Mouse (Mus musculus) cerebellum, adult 9-11 months (tissue): ENCODE data around the gene Olfr9.
"Not testable (repeated sequence)": the region's sequence is repeated elsewhere in the genome, so short reads cannot be mapped to it uniquely, and the experiment has no call there.

Source experiments
- DNase-seq: peaks from one replicate; pipeline ENCODE4 v3.0.0; 2022

Gene Olfr9

DNA sequence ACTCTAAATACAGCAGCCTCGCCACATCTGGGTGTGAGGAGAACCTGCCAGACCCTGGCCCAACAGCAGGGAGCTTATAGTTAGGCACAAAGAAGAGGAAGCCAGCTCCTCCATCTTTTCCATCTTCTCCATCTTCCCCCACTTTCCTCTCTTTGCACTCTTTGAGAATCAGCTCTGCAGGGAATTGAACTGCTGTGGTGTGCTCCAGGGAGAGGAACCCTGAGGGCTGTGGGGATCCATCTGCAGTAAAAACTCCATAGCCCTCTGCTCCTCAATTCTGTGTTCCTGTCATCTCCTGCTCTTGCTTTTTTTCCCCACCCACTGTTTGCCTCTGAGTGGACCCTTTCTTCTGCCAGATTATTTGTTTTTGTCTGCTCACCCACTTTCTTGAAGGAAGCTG lies at the start of gene Olfr9:
TSS of gene Olfr9 (plus strand) at position 301 of the 400 bp plus-strand sequence.
- not testable (repeated sequence) for DNase-seq

DNA sequence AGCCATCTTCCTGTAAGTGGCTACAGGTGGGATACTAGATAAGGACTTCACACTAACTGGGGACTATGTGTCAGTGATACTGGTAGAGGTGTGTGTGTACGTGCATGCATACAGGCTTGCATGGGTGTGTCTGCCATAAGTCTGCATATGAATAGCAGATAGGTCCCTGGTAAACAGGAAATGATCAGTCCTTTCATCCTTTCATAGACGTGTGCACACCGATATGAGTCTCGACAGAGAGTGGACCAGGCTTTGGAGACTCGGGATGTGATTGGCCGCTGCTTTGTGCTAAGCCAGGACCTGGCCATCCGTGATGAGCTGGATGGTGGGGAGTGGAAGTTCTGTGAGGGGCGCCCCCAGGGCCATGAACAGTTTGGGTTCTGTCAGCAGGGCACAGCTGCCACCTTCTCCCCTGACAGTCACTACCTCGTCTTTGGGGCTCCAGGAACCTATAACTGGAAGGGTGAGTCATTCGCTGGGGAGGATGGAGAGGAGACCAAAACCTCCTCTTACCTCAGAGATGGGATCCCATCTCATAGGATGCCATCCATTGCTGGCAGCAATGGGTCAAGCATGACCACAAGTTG lies 48.7 kb upstream of the Olfr9 start:
- DNase-seq, result no peak

DNA sequence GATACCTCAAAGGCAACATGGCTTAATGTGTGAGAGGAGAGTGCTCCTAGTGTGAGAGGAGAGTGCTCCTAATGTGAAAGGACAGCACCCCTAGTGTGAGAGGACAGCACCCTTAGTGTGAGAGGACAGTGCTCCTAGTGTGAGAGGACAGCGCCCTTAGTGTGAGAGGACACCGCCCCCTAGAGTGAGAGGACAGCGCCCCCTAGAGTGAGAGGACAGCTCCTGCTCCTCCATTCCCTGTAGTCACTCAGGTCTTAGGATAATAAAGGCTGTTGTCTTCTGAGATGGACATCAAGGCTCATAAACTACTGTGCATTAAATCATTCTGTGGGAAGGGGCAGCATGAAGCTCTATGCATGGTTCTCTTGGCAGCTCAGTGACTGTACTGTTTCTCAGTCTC lies 43.6 kb upstream of the Olfr9 start:
- DNase-seq, result peak; percentile 53

DNA sequence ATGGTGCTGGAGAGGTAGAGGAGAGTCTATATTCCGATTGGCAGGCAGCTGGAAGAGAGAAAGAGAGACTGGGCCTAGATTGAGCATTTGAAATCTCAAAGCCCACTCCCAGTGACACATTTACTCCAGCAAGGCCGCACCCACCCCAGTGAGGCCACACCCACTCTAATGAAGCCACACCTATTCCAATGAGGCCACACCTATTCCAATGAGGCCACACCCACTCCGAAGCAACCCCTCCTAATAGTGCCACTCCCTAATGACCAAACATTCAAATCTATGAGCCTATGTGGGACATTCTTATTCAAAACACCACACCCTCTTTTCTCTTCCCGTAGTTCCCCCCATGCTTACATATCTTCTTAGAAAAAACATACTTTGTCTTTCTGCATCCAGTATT lies 41.7 kb upstream of the Olfr9 start:
- DNase-seq, result no peak

DNA sequence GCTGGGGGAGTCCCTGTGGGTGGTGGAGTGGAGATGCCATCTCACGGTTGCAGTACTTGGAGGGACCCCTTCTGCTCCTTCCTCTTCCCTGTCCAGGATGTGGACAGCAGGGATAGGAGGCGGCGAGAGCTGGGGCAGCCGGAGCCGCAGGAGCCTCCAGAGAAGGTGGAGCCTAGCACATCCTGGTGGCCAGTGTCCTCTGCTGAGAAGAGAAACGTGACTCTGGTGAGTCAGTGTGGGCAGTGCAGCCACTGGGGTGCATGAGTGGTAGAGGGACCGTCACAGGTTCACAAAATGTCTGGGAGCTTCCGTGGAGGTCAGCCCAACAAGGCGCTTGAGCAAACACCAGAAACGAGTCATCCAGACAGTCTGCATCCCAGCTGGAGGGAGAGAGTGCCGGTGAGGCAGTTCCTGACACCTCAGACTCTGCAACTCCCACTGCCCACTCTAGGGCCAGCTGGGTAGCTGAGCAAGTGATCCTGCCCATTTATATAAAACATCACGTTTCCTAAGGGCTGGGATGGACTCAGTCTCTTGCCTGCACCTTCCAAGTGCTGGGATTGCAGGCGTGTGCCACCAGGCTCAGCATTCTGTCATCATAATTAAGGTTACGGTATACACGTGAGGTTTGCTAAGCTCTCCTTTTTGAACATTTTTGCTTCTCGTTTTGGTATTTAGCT lies 38.9 kb upstream of the Olfr9 start:
- no peak for DNase-seq

DNA sequence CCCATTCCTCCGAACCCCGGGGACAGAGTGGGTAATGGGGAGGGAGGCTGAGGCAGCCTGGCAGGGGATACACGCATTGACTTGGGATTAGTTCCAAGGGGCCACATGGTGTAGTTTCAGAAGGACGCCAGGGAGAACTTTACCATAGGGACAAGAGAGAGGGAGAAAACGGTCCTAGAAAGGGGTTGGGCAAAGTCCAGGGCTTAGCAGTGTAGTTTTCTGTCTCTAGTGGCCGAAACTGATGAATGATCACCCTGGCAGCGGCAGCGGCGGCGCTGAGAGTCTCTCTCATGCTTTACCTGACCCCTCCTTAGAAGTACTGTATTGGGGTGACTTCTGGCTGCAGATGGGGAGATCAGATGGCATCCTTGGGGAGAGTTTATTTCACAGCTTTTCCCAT lies 30.9 kb upstream of the Olfr9 start:
- no peak for DNase-seq

DNA sequence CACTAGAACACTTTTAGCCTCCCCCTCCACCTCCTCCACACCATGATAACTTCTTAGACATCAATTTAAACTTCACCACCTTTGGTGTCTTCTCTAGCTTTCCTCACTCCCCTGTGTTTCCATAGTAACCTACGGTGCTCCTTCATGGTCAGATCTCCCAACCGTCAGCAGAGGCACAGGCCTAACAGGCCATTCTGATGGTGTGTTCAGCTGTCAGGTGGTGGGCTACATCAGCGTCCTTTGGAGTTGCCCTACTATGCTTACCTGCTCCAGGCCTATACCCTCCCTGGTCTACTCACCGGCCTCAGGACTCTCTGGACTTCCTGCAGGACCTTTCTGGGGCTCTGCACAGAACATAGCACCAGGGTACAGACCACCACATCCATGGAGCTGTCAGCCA lies 29.1 kb upstream of the Olfr9 start:
- DNase-seq, result no peak

DNA sequence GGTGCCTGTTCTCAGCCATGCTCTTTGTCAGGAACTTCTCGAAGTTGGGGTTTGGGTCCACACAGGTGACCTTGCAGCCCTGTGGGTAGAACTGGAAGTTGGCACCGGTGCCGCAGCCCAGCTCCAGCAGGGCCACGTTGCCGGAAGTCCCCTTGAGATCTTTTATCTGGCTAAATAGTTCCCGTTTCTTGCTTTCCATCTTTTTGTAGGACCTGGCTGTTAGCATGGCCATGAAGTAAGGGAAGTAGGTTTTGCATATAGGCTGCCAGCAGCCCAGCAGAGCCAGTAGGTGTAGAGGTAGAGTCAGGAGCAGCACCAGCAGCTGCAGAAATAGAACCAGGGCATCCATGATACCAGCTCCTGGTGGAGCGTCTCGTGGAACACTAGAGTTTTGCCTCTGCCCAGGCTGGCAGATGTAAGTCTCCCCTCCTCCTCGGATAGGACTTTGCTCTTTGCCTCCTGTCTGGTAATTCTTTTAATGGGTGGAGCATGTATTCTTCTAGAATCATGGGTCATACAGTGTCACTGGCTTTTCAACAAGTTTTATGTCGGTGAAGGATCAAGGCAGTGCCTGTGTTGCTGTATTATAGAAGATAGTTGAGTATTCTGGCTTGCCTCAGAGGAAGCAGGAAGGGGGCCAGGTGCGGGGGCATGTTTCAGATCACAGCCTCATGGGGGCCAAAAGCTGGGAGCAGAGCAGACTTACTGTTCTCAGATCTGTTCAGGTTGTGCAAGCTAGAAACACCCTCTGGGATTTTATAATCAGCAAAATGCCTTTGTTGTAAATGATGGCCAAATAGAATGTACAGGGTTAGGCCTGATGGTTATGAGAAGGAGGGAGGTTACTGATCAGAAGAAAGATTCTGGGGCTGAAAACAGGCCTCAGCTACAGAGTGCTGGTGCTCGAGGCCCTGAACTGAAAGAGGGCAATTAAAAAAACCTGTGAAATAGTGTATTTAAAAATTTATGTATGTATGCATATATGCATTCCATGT lies 28.3 kb upstream of the Olfr9 start, which contains the start of gene Mettl7b:
TSS of gene Mettl7b (minus strand) at position 399 of the 995 bp plus-strand sequence.
- DNase-seq, result no peak

DNA sequence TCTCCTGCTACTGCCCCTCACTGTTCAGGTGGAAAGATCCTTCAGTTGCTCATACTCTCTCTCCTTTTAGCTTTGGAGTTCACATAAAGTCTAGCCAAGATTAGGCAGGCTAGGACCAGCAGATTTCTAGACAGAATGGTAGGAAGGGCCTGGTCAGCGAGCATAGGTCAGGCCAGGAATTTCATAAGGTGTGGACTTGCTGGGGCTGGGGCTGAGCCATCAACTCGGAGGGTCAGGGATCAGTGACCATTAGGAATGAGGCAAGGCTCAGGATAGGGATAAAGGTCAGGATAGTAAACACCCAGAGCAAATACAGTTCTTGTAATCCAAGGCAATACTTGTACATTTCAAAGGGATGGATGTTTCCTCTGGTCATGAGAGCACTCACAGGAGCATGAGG lies 24.3 kb upstream of the Olfr9 start:
- no peak for DNase-seq

DNA sequence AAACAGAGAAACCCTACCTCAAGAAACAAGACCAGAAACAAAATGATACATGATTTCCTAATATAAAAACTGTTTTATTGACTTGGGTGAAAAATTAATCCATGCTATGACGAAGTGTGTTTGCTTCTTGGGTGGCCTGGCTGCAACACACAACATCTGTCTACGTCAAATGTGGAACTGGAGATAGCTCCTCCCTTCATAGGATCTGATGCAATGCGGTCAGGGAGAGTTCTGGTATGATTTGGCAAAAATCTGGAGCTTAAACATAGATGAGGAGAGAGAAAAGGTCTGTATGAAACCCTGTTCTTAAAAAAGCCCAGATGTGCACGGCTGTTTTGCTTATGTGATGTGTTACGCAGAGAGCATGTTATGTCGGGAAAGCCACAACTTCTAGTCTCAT lies 23.4 kb upstream of the Olfr9 start:
- DNase-seq, result no peak

DNA sequence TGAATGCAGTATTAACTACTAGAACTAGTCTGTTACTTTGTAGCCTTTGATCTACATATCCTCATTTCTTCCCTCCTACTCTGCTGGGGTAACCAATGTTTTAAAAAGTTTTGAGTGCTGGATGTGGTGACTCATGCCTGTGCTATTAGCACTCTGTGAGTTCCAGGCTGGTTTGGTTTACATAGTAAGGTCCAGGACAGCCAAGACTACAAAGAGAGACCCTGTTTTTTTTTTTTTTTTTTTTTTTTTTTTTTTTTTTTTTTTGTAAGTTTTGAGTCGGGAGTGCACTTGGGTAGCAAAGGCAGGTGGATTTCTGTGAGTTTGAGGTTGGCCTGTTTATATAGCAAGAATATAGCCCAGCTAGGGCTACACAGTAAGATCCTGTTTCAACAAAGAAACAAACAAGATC lies 20.9 kb upstream of the Olfr9 start:
- DNase-seq, result no peak

DNA sequence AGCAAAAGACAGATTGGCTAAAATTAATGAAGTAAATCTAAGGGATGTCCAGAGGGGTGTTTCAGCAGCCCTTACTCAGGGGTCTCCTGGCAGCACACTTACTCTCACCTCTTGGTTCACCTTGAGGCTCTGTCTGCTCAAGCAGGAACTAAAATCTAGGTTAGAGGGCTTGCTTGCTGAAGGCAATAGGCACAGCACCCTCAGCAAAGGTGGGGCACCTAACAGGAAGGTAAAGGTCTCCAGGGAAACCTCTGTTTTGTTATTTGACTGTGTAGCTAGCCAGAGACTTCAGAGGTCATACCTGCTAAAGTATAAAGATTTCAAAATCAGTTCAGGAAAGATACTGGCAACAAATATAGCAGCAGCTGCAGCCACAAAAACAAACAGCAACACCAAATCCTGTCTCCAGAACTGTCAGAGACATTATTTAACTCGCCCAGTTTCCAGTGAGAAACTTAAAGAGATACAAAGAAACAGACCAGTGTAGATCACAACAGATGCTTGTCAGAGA lies 18.4 kb upstream of the Olfr9 start:
- no peak for DNase-seq

DNA sequence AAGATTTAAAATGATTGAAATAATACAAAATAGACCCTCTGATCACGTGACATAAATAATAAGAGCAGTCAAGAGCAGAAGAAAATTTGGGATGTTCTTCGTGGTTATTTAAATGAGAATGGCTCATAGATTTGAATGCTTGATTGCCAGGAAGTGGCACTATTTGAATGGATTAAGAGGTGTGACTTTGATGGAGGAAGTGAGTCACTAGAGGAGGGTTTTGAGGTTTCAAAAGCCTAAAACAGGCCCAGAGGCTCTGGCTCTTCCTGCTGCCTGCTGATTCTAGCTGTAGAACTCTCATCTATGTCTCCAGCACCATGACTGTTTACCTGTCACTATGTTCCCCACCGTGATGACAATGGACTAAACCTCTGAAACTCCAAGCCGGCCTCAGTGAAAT lies 16.4 kb upstream of the Olfr9 start:
- no peak for DNase-seq

DNA sequence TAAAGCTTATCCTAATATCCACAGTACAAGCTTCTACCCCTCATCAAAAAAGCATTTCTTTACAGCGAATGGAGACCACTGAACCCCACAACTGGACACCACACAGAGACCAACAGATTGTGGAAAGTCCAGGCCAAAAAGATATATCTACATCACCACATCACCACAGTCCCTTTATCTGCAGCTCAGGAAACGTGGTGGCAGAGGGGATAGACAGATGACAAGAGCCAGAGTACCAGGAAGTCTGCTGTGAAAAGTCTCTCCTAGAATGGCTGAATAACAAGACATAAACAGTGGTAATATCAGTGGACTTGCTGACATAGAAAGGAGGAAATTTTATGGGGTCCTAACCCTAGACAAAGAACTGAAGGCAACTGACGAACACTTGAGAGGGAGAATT lies 12.8 kb upstream of the Olfr9 start:
- no peak for DNase-seq

DNA sequence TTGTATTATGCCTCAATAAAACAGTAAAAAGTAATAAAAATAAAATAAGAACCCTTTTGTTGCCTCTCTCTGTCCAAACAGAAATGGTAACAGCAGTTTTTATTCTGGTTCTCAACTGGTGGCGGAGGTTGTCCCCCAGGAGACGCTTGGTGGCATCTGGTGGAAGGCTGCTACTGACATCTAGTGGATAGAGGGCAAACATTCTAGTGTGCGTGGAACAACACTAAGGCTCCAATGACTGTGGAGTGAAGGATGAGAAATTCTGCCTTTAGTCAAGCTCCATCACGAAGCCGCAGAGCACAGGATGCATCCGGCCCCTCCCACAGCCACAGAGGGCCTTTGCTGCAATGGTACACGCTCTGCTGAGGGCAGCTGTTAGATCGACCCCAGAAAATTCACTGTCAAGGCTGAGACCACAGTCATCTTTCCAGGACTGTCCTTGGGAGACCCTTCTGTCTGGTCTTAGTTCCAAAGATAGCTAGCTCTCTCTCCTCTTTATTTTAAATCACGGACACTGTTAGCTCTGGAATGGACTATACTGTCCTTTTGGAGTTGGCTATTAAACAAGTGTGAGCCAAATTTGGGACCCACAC lies 11.6 kb upstream of the Olfr9 start:
- peak; percentile 60 for DNase-seq

DNA sequence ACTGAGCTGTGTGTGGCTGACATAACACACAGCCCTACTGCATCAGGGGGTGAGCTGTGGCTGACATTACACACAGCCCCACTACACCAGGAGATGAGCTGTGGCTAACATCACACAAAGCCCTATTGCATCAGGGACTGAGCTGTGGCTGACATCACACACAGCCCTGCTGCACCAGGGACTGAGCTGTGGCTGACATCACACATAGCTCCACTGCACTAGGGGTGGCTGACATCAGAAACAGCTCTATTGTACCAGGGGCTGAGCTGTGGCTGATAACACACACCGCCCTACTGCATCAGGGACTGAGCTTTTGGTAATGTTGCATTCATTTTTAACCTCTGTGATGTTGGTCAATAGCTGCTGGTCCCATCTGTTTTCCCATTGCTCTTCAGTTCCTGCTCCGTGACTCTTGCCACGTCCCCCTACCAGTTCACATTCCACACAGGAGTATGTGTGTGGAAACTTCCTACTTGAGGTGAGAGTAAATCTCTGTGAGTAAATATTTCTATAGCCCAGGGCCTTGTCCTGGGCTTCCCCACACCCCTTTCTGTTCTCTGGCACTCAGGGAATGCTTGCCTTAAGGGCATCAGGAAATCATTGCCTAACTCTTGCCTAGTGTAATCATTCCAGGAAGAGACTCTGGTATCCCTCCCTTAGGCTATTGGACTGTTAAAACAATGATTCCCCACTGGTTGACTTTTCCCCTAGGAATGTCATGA lies 8.4 kb upstream of the Olfr9 start:
- no peak for DNase-seq

DNA sequence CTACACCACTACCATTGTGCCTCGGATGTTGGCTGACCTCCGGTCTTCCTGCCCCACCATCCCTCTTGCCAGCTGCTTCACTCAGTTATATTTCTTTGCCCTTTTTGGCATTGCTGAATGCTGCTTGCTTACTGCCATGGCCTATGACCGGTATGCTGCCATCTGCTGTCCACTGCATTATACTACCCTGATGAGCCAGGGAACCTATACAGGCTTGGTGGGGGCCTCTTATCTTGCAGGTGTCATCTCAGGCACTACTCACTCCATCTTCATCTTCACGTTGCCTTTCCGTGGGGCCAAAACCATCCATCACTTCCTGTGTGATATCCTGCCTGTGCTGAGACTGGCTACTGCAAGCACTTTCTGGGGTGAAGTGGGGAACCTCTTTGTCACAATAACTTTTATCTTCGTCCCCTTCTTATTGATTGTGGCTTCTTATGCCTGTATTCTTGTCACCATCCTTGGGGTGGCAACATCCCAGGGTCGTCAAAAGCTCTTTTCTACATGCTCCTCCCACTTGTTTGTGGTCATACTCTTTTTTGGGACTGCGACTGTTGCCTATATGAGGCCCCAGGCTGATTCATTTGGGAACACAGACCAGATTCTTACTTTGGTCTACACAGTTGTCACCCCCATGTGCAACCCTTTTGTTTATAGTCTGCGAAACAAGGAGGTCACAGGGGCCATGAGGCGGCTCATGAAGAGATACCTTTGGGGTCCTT lies 1.1 kb downstream of the Olfr9 start:
- not testable (repeated sequence) for DNase-seq

DNA sequence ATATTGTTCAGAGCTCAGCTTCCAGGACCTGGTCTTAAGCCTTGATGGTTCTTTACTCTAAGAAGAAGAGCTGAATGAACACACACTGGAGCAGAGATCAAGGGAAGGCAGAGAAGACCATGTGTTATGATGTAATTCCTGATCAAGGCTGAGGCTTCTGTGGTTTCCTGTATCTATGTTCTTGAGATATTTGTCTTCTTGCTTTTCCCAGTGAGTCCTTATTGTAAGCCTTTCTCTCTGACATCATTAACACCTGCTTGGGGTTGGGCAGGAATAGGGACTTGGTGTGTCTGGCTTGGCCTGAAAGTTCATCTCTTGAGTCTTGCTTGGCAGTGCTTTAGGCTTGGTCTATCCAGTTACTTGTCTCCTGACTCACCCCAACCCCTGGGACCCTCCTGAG lies 1.8 kb downstream of the Olfr9 start:
- DNase-seq, result no peak

DNA sequence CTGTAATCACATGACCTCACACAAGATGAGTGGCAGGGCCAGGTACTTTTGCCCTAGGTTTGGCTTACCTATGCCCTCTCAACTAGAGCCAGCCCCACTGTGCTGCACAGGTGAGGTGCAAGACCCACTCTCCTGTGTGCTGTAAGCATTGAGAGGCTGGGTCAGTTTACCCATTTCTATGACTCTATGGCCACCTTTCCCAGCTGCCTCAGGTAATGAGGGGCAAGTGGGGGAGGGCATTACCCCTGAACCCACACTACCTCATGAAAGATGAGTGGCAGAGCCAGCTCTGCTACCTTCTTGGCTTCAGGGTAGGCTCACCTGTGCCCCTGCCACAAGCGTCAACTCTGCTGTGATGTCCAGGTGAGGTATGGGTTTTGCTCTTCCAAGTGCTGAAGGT lies 6.6 kb downstream of the Olfr9 start:
- DNase-seq, result no peak

DNA sequence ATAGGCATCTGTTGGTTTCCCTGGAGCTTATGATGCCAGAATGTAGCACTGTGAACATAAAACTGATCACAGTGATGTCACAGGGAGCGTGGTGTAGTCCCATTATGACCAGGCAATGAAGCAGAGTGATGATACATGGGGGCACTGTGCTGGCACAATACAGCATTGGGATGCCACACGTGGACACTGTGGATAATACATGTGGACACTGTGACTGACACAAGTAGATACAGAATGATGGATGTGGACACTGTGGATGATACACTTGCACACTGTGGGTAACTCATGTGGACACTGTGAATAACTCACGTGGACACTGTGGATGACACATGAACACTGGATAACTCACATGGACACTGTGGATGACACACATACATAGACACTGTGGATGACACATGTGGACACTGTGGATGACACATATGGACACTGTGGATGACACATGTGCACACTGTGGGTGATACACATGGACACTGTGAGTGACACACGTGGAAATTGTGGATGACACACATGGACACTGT lies 7.4 kb downstream of the Olfr9 start:
- DNase-seq, result no peak
